In the genomic region with DNA sequence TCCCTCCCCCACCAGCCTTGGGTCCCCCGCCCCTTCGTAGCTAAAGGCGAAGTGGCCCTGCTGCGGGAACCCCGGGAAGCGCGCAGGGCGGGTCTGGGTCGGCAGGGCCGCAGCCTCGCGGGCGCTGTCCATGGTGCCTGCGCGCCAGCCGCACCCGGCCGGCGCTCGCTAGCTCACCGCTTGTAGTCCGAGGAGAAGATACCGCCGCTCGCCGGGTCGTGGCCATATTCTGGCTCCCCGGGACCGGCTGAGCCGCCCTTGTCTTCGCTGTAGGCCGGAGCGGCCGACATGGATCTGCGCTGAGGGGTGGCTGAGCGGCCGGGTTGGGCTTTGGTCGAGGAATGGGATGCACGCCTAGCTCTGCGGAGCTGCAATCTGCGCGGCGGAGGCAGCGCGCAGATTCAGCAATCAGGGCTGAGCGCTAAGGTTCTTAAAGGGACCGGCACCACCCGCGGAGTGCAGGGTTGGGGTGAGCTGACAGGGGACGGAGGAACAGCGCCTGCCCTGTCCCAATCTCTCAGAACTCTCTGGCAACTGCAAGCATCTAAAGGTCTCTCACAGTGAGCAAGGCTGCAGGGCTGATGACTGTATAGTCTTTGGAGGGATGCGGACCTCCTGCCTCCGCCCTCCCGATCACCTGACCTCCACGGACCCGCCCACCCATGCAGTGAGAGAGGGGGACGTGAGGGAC, we compare ENCODE assay signal across 8 mouse cellular contexts. TPM values are rescaled to one million over a fixed set of nuclear protein-coding genes. Genes with fewer than 3 reads are reported as not detected.
DNase-seq lines count a peak whose midpoint lies in the region; ATAC-seq lines count a peak whose summit lies in the region.

Gene Ap3b2, minus strand, starts transcription at position 595 of the 691 bp plus-strand sequence.

- peaks cover 21% of the 10 kb centered on the region for H3K4me1 ChIP-seq in forebrain, embryonic 15.5 days
- no peaks in the 10 kb centered on the region for H3K4me1 ChIP-seq in liver, embryonic 16.5 days (ENCODE audit: control insufficient read depth, low read depth, low read length)
- H3K4me1 ChIP-seq in neural tube, embryonic 14.5 days (ENCODE audit: control insufficient read depth, insufficient read depth, low read length): peaks cover 13% of the 10 kb centered on the region

- peak within 1 kb of the TSS; percentile 96 for H3K9ac ChIP-seq in forebrain, embryonic 15.5 days (replicated peaks)
- H3K9ac ChIP-seq in liver, embryonic 16.5 days (ENCODE audit: low read depth, low read length): no peak within 1 kb of the TSS
- H3K9ac ChIP-seq in neural tube, embryonic 14.5 days (replicated peaks; ENCODE audit: low read depth, low read length): peak within 1 kb of the TSS; percentile 87

- intact Hi-C loops in heart, postnatal 14 days (cut with DNase I): no loop called here

- peak within 1 kb of the TSS; percentile 91 for H3K4me3 ChIP-seq in forebrain, embryonic 15.5 days
- H3K4me3 ChIP-seq in liver, embryonic 16.5 days (ENCODE audit: low read depth, low read length): peak within 1 kb of the TSS; percentile 47
- H3K4me3 ChIP-seq in neural tube, embryonic 14.5 days (ENCODE audit: low read depth, low read length): peak within 1 kb of the TSS; percentile 86

- no peaks in the 10 kb centered on the region for H3K27me3 ChIP-seq in forebrain, embryonic 15.5 days
- H3K27me3 ChIP-seq in liver, embryonic 16.5 days (ENCODE audit: control insufficient read depth, insufficient read depth, low read depth, low read length): peaks cover 19% of the 10 kb centered on the region
- H3K27me3 ChIP-seq in neural tube, embryonic 14.5 days (ENCODE audit: control insufficient read depth, insufficient read depth, low read length): peaks cover 2% of the 10 kb centered on the region; the same call in 1 of the 2 replicates

- peak; percentile 77 for DNase-seq in ES-CJ7 (ENCODE audit: low read depth, low spot score)
- DNase-seq in cerebellum, adult 11 months: peak; percentile 77
- DNase-seq in heart, postnatal 14 days: peak; percentile 77 to 80
- DNase-seq in layer of hippocampus, adult 18-20 months (ENCODE audit: low spot score in 2 of 2): peak; percentile 66 to 83
- DNase-seq in testis, postnatal 14 days (ENCODE audit: low spot score): peak; percentile 62

- peak within 1 kb of the TSS; percentile 99 for H3K27ac ChIP-seq in forebrain, embryonic 15.5 days (replicated peaks)
- H3K27ac ChIP-seq in liver, embryonic 16.5 days (ENCODE audit: low read length): no peak within 1 kb of the TSS
- peak within 1 kb of the TSS; percentile 97 for H3K27ac ChIP-seq in neural tube, embryonic 14.5 days (ENCODE audit: low read depth, low read length)

- no peaks in the 10 kb centered on the region for H3K36me3 ChIP-seq in forebrain, embryonic 15.5 days
- H3K36me3 ChIP-seq in liver, embryonic 16.5 days (ENCODE audit: control insufficient read depth, insufficient read depth): no peaks in the 10 kb centered on the region
- no peaks in the 10 kb centered on the region for H3K36me3 ChIP-seq in neural tube, embryonic 14.5 days (ENCODE audit: control insufficient read depth, insufficient read depth, low read length)

- WGBS in forebrain, embryonic 15.5 days: under 1% methylated on average over 57 of the region's 57 CpGs
- under 1% methylated on average over 49 of the region's 57 CpGs for WGBS in liver, embryonic 16.5 days (ENCODE audit: insufficient replicate concordance)
- WGBS in neural tube, embryonic 14.5 days: under 1% methylated on average over 57 of the region's 57 CpGs

- peak within 1 kb of the TSS; percentile 52 for H3K4me2 ChIP-seq in forebrain, embryonic 15.5 days (replicated peaks)
- peak within 1 kb of the TSS; percentile 59 for H3K4me2 ChIP-seq in liver, embryonic 16.5 days (ENCODE audit: low read depth, low read length)
- H3K4me2 ChIP-seq in neural tube, embryonic 14.5 days (ENCODE audit: low read depth, low read length): peak within 1 kb of the TSS; percentile 54

- peak; percentile 94 for ATAC-seq in forebrain, embryonic 15.5 days (replicated peaks)
- no peak for ATAC-seq in liver, embryonic 16.5 days (ENCODE audit: low read depth)
- peak; percentile 95 for ATAC-seq in neural tube, embryonic 14.5 days (ENCODE audit: low read depth)

- H3K9me3 ChIP-seq in forebrain, embryonic 15.5 days: no peaks in the 10 kb centered on the region
- H3K9me3 ChIP-seq in liver, embryonic 16.5 days (replicated peaks; ENCODE audit: control insufficient read depth, low read length): no peaks in the 10 kb centered on the region
- H3K9me3 ChIP-seq in neural tube, embryonic 14.5 days (ENCODE audit: control insufficient read depth, low read length): no peaks in the 10 kb centered on the region

RNA-seq across cellular contexts. Expression of gene Ap3b2, which starts in this region (rescaled TPM):
- polyA plus RNA-seq in forebrain, embryonic 15.5 days (2015; fragmentation: Nextera tagmentation; extraction: Ambion mirVana): 119 and 120 TPM in 2 replicates
- total RNA-seq in heart, postnatal 14 days (2021): not detected
- 100 to 1,000 TPM; 164 to 171 TPM for total RNA-seq in layer of hippocampus, adult 18-20 months (2021)
- polyA plus RNA-seq in liver, embryonic 16.5 days (2015; fragmentation: Nextera tagmentation; extraction: Ambion mirVana): 0.07 TPM in 1 of 2 replicates, not detected in the other
- polyA plus RNA-seq in neural tube, embryonic 14.5 days (2014; fragmentation: Nextera tagmentation; extraction: Ambion mirVana): 136 and 145 TPM in 2 replicates

Comparison
In these comparisons a context has a peak if more than half of its experiments do, and no peak if none do; other contexts are left out.
1. RNA of gene Ap3b2 (total RNA-seq): 164 to 171 TPM in layer of hippocampus, adult 18-20 months; not detected in heart, postnatal 14 days; every median in the first group is over 100 times any median in the second.
2. RNA of gene Ap3b2 (polyA plus RNA-seq): 136 to 145 TPM in neural tube, embryonic 14.5 days and 119 to 120 TPM in forebrain, embryonic 15.5 days; 0.07 TPM in liver, embryonic 16.5 days; every median in the first group is over 100 times any median in the second.
3. Peak in DNase-seq in heart, postnatal 14 days; RNA of the gene not detected or under 1 TPM.
4. Peak in every context shown above with its lines, with median percentiles within 50 percentile points of each other: DNase-seq, H3K4me2 ChIP-seq and H3K4me3 ChIP-seq.